Mouse (Mus musculus) heart, embryonic 12.5 days (tissue): ENCODE results near the gene Prox1. TPM values are rescaled to one million over a fixed set of nuclear protein-coding genes. Genes with fewer than 3 reads are reported as not detected.

Experiments used
- ATAC-seq: fragments of 200-750 bp; cut with Nextera tagmentation; 2 replicates; pipeline ENCODE4 v1.8.0; 2017; ENCODE audit warnings: moderate TSS enrichment, moderate library complexity; ENCODE audit not compliant: insufficient number of reproducible peaks, low FRiP score
- H3K27ac ChIP-seq: fragments of 300-500 bp; sonication (generic); 2 replicates; pipeline ENCODE4 v1.5.1; 2016; ENCODE audit warnings: mild to moderate bottlenecking, moderate library complexity; ENCODE audit not compliant: poor library complexity, severe bottlenecking
- H3K27me3 ChIP-seq: fragments of 300-500 bp; sonication (generic); replicated peaks from 2 replicates; pipeline ENCODE4 v1.6.1; 2016; ENCODE audit warnings: mild to moderate bottlenecking, moderate library complexity
- H3K36me3 ChIP-seq: fragments of 300-500 bp; sonication (generic); 2 replicates; pipeline ENCODE4 v1.6.1; 2016; ENCODE audit warnings: mild to moderate bottlenecking, moderate library complexity
- H3K4me1 ChIP-seq: fragments of 300-500 bp; sonication (generic); replicated peaks from 2 replicates; pipeline ENCODE4 v1.6.1; 2016; ENCODE audit warnings: mild to moderate bottlenecking
- H3K4me2 ChIP-seq: fragments of 300-500 bp; sonication (generic); 2 replicates; pipeline ENCODE4 v1.6.1; 2016; ENCODE audit warnings: mild to moderate bottlenecking, moderate library complexity
- H3K4me3 ChIP-seq: fragments of 300-500 bp; sonication (generic); 2 replicates; pipeline ENCODE4 v1.5.1; 2016; ENCODE audit warnings: mild to moderate bottlenecking
- H3K9ac ChIP-seq: fragments of 300-500 bp; sonication (generic); 2 replicates; pipeline ENCODE4 v1.6.1; 2016; ENCODE audit warnings: mild to moderate bottlenecking, moderate library complexity
- H3K9me3 ChIP-seq: fragments of 300-500 bp; sonication (generic); replicated peaks from 2 replicates; pipeline ENCODE4 v1.6.1; 2016; ENCODE audit warnings: mild to moderate bottlenecking, moderate library complexity
- WGBS: fragments of 180-500 bp; shearing (Covaris S2); methylation state at CpG from one replicate; pipeline ENCODE4 v1.1.7; 2016; 5-methylcytosine and 5-hydroxymethylcytosine counted together
- polyA plus RNA-seq: library from polyadenylated mRNA; unstranded; fragments of >200 nt; fragmentation: Nextera tagmentation; extraction: Ambion mirVana; gene quantifications from 2 replicates; pipeline ENCODE4 v1.2.1, GENCODE M21; 2016

The Prox1 gene
- polyA plus RNA-seq, 1 experiment from 2014 or later = 26.5 TPM

DNA sequence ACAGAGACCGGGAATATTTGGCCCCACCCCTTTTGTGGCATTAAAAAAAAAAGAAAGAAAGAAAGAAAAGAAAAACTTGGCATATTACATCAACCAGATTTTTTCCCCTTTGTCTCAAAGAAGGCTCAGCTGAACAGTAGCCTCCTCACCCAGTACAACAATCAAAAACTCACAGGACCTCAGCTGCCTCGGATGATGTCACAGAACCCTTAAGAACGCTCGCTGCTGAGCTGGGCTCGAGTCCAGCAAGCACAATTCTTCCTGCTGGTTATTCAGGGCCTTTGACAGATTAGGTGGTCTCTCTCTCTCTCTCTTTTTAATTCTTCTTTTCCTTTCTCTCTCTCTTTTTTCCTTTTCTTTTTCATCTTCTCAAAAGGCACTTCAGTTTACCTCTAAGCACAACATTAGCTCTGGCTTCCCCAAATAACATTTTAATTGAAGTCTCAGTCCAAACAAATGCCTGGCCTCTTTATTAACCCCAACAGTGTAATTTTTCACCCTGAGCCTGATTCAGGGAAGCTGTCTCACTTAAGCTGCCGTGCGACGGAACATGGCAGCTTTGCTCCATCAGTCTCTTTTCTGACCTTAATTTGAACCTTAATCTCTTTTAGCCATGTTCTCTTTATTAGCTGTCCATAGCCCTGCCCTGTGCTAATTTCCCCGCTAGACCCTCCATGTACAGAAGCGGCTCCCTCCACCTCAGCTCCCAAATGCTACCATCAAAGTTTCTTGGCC lies 19.9 kb upstream of the Prox1 start:
- WGBS = 43% methylated on average over 10 of the region's 10 CpGs
- ATAC-seq = no peak
- no peak overlapping the region for H3K4me2 ChIP-seq
- H3K4me1 ChIP-seq = peaks cover 33% of the 10 kb centered on the region
- H3K9me3 ChIP-seq = no peaks in the 10 kb centered on the region
- H3K4me3 ChIP-seq = no peak overlapping the region
- H3K27me3 ChIP-seq = no peaks in the 10 kb centered on the region
- no peaks in the 10 kb centered on the region for H3K36me3 ChIP-seq
- no peak overlapping the region for H3K9ac ChIP-seq
- peak overlapping the region; percentile 22 for H3K27ac ChIP-seq

DNA sequence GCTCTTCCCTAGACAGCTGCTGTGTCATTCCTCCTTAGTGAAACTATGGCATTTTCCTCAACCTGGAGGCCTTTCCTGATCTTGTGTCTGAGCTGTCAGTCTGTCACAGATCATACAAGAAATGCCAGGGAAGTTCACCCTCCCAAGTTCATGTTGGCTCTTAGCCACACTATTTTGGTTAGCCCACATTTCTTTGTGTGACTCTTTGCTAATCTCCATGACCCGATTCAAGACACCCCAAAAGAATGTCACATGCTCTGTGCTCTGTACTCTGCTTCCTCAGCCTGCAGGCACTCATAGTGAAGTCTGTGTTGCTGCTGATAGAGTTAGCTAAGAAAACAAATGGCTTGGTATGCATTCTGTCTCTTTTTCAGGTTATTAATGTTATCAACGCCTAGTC lies 18.6 kb upstream of the Prox1 start:
- Histone ChIP-seq H3K4me1 (peaks cover 33% of the 10 kb centered on the region), H3K27ac (peak overlapping the region; percentile 10; the same call in 1 of the 2 replicates), H3K36me3 (no peaks in the 10 kb centered on the region), H3K4me3 (no peak overlapping the region), H3K4me2 (no peak overlapping the region), H3K9me3 (no peaks in the 10 kb centered on the region), H3K27me3 (no peaks in the 10 kb centered on the region), H3K9ac (no peak overlapping the region)
- 44% methylated on average over 2 of the region's 2 CpGs for WGBS
- ATAC-seq = no peak

DNA sequence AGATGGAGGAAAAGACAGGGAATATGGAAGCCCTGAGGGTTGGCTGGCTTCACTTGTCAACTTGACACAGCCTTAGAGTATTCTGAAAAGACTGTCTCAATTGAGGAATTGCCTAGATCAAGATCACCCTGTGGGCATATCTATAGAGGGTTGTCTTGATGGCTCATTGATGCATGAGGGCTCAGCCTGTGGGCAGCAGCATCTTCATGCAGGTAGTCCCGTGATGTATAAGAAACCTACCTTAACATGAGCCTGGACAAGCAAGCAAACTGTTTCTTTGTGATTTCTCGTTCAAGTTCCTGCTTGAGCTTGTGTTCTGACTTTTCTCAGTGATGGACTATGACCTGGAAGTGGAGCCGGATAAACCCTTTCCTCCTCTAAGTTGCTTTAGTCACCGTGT lies 15.8 kb upstream of the Prox1 start:
- no peak overlapping the region for H3K27ac ChIP-seq
- no peak overlapping the region for H3K9ac ChIP-seq
- no peaks in the 10 kb centered on the region for H3K27me3 ChIP-seq
- H3K4me3 ChIP-seq = no peak overlapping the region
- no peak overlapping the region for H3K4me2 ChIP-seq
- no peak for ATAC-seq
- WGBS = 76% methylated on average over 4 of the region's 4 CpGs
- H3K36me3 ChIP-seq = no peaks in the 10 kb centered on the region
- peaks cover 25% of the 10 kb centered on the region for H3K4me1 ChIP-seq
- no peaks in the 10 kb centered on the region for H3K9me3 ChIP-seq

DNA sequence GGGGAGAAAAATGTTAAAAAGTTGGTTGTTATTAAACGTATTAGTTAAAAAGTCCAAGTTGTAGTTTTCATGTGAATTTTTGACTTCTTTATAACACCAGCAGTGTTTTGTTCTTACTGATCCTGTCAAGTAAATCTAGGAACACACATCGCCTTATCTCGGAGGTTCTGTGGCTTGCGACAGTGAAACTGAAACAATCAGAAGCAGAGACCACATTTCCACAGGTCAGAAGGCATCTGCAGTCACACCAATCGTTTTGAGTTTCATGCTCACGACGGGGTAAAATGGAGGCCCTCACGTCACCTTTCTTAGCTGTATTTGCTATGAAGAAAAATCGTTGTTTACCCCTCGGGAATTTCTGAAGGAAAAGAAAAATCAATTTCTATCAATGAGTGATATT lies 14.8 kb upstream of the Prox1 start:
- Histone ChIP-seq H3K4me3 (no peak overlapping the region), H3K9me3 (no peaks in the 10 kb centered on the region), H3K27ac (no peak overlapping the region), H3K36me3 (no peaks in the 10 kb centered on the region), H3K27me3 (no peaks in the 10 kb centered on the region), H3K9ac (no peak overlapping the region), H3K4me1 (peaks cover 26% of the 10 kb centered on the region), H3K4me2 (no peak overlapping the region)
- no peak for ATAC-seq
- WGBS = 64% methylated on average over 10 of the region's 10 CpGs

DNA sequence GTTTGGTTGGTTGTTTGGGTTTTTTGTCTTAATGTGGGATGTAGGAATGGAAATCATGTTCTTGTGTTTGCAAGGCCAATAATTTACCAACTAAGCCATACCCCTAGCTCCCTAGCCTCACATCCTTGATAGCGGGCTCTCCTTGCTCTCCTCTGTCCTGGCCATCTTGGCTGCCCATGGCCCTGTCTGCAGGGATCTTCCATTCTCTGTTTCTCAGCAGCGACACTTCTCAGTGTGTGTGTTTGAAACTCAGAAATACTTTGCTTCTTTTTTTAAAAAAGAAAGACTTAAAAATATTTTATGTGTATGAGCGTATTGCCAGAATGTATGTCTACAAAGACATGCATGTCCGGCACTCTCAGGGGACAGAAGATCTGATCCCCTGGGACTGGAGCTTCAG lies 13.1 kb upstream of the Prox1 start:
- H3K27ac ChIP-seq = no peak overlapping the region
- H3K4me1 ChIP-seq = peaks cover 11% of the 10 kb centered on the region
- WGBS = 87% methylated on average over 4 of the region's 4 CpGs
- no peak for ATAC-seq
- H3K9ac ChIP-seq = no peak overlapping the region
- 0 out of 2 replicates have a peak, but pooled peaks cover 3% of the 10 kb centered on the region for H3K9me3 ChIP-seq
- H3K4me3 ChIP-seq = no peak overlapping the region
- no peaks in the 10 kb centered on the region for H3K36me3 ChIP-seq
- H3K4me2 ChIP-seq = no peak overlapping the region
- H3K27me3 ChIP-seq = no peaks in the 10 kb centered on the region

DNA sequence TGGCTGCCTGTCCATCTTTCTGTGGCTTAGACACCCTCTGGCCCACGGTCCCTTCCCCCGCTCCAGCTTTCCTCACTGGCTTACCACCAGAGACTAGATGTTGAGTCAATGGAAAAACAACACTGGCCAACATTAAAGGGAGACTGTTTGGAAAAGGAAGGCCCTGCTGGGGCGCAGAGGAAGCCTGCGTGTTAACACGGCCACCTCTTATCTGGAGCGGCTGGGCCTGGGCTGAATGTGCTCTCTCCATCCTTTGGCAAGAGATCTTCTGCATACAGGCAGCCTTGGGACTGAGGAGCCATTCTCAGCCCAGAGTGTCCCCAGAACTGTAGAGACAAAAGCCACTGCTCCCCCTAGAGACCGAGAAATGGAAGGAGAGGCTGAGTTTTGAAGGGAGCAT lies 11.3 kb upstream of the Prox1 start:
- Histone ChIP-seq H3K27me3 (no peaks in the 10 kb centered on the region), H3K9me3 (0 out of 2 replicates have a peak, but pooled peaks cover 3% of the 10 kb centered on the region), H3K9ac (no peak overlapping the region), H3K4me3 (no peak overlapping the region), H3K4me1 (peaks cover 15% of the 10 kb centered on the region; the same call in 1 of the 2 replicates), H3K4me2 (no peak overlapping the region), H3K36me3 (no peaks in the 10 kb centered on the region), H3K27ac (no peak overlapping the region)
- peak; percentile 89 for ATAC-seq
- WGBS = 46% methylated on average over 7 of the region's 7 CpGs

DNA sequence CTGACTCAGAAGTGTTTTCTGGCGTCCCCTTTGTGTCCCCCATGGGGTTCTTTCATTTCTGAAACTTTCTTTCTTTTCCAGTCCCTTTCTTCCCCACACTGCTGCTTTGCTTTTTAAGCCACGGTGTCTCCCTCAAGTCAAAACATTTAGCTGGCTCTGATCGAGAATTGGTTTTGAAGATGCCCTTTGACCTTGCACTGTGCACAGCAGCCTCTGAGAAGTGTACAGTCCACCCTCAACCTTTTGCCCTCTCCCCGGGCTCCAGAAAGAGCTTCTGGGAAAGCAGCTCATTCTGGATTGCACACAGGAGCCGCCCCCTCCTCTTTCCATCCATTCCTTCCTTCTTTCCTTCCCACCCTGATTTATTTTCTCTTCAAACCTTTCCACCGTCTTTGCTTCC lies 10.3 kb upstream of the Prox1 start:
- no peak overlapping the region for H3K9ac ChIP-seq
- H3K4me1 ChIP-seq = peaks cover 15% of the 10 kb centered on the region; the same call in 1 of the 2 replicates
- no peak overlapping the region for H3K4me2 ChIP-seq
- 0 out of 2 replicates have a peak, but pooled peaks cover 3% of the 10 kb centered on the region for H3K9me3 ChIP-seq
- no peaks in the 10 kb centered on the region for H3K36me3 ChIP-seq
- no peak for ATAC-seq
- WGBS = 47% methylated on average over 6 of the region's 6 CpGs
- H3K27me3 ChIP-seq = peaks cover 4% of the 10 kb centered on the region; the same call in 1 of the 2 replicates
- no peak overlapping the region for H3K27ac ChIP-seq
- H3K4me3 ChIP-seq = no peak overlapping the region

DNA sequence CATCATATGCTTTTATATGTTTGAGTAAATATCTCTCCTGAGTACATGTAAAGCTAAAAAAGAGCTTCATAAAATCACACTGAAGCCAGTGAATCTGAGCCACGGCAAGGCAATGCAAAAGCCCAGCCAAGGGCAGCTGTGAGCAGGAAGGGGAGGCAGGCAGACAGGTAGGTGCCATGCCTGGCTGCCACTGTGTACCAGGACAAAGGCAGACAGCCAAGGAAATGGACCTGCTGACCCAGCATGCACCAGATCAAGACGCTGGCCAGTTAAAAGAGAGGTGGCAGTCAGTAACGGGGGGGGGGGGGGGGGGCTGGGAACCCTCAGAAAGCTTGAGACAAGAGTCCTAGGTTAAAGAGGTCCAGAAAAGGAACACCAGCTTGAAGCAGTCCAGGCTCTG lies 6.4 kb upstream of the Prox1 start:
- H3K4me1 ChIP-seq = peaks cover 47% of the 10 kb centered on the region
- no peak overlapping the region for H3K27ac ChIP-seq
- H3K9ac ChIP-seq = no peak overlapping the region
- no peak for ATAC-seq
- 17% methylated on average over 3 of the region's 3 CpGs for WGBS
- no peak overlapping the region for H3K4me3 ChIP-seq
- H3K9me3 ChIP-seq = 0 out of 2 replicates have a peak, but pooled peaks cover 3% of the 10 kb centered on the region
- H3K36me3 ChIP-seq = no peaks in the 10 kb centered on the region
- H3K27me3 ChIP-seq = peaks cover 4% of the 10 kb centered on the region
- no peak overlapping the region for H3K4me2 ChIP-seq

DNA sequence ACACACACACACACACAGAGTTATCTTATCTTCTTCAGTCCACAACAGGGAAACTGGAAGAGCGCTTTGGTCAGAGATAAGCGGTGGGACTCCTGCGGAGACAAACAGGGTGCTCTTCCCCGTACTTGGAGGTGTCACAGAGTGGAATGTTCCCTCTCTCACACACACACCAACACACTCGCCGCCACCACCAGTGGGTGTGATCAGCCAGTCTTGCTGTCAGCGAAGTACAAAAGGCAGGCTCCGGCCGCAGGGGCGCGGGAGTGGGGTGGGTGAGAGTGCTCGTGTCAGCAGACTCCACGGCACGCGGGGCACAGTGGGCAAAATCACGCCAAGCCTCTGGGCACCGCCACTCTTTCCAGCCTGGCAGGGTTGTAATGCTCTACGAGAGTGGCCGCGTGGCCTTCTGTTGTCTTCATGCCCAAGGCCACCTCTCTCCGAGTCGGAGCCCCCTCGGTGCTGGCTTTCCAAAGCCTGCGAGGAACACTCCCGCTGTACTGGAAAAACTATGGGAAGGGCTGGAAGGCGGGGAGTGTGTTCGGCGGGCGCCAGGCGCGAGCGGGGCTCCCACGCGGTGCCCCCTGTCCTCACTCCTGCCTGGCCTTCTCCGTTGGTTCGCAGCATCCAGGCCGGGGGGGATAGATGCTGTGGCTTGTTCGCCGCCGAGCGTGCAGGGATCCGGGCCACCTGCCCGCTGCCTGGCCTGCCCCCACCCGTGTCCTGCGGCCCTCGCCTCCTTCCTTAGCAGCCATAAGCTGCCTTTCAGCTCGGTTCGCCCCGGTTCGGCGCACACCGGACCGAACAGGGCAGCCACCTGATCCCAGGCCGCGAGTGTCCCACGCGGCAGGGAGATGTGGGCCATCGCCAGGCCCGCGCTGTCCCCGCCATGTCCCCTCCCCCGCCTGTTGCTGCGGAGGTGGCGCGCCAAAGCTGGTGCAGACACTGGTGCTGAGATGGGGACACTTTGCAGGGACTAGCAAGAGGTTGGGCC lies 4.5 kb upstream of the Prox1 start:
- 1% methylated on average over 65 of the region's 65 CpGs for WGBS
- Histone ChIP-seq H3K36me3 (no peaks in the 10 kb centered on the region), H3K4me3 (peak overlapping the region; percentile 50), H3K9me3 (0 out of 2 replicates have a peak, but pooled peaks cover 3% of the 10 kb centered on the region), H3K27me3 (peaks cover 4% of the 10 kb centered on the region), H3K4me2 (peak overlapping the region; percentile 81), H3K4me1 (peaks cover 37% of the 10 kb centered on the region), H3K27ac (peak overlapping the region; percentile 45), H3K9ac (peak overlapping the region; percentile 66)
- 0 out of 2 replicates have a peak, but pooled peaks have one; percentile 3 for ATAC-seq

DNA sequence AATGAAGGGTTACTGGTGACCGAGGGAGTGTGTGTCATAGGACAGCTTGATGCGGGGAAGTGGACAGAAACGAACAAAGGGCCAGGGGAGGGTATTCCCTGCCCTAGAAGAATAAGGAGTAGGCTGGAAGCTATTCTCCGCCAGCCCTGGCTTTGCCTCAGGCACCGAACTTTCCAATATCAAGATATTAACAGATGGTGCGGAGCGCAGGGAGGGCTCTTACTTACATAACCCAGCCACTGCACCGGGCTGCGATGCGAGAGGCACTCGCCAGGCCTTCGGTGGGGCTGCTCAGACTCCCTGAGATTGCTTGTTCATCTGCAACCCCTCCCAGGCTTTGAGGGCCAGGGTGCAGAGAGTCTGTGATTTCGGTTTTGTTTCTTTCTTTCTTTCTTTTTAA lies 3.7 kb upstream of the Prox1 start:
- Histone ChIP-seq H3K36me3 (no peaks in the 10 kb centered on the region), H3K27ac (0 out of 2 replicates have a peak overlapping the region, but pooled peaks have one; percentile 45), H3K4me2 (peak overlapping the region; percentile 81), H3K9ac (peak overlapping the region; percentile 60; the same call in 1 of the 2 replicates), H3K27me3 (peaks cover 4% of the 10 kb centered on the region), H3K4me3 (peak overlapping the region; percentile 50), H3K4me1 (peaks cover 37% of the 10 kb centered on the region), H3K9me3 (0 out of 2 replicates have a peak, but pooled peaks cover 3% of the 10 kb centered on the region)
- ATAC-seq = no peak
- 2% methylated on average over 13 of the region's 13 CpGs for WGBS

DNA sequence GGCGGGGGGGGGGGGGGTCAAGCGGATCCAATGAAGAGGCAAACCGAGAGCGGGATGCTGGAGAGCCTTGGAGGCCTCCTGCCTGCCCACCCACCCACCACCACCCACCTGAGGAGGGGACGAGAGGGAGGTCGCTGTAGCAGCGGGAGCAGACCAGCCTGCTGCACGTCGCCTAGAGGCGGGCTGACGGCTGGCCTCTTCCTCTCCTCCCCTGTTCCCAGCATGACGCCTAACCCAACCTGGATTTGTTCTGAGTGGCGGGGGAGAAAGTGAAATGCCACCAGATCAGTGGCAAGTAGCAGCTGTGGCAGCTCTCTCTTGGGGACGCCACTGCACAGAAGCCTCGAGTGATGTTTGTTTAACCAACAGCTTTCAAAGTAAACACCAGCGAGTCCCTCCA lies 3.1 kb upstream of the Prox1 start:
- Histone ChIP-seq H3K4me1 (peaks cover 37% of the 10 kb centered on the region), H3K27me3 (peaks cover 4% of the 10 kb centered on the region), H3K9ac (peak overlapping the region; percentile 65), H3K9me3 (no peaks in the 10 kb centered on the region), H3K36me3 (no peaks in the 10 kb centered on the region), H3K4me3 (peak overlapping the region; percentile 92), H3K4me2 (peak overlapping the region; percentile 81), H3K27ac (peak overlapping the region; percentile 22; the same call in 1 of the 2 replicates)
- no peak for ATAC-seq
- WGBS = 1% methylated on average over 15 of the region's 16 CpGs
